Mouse (Mus musculus) lung, adult 2 months (tissue): Measurements from ENCODE around the gene Odc1.

ENCODE experiments used
- CTCF ChIP-seq: fragments of 200-500 bp; IDR thresholded peaks from 2 replicates; pipeline ENCODE4 v1.5.1; 2011; ENCODE audit warnings: mild to moderate bottlenecking, low read length, control low read depth; ENCODE audit not compliant: insufficient read depth
- POLR2A ChIP-seq: fragments of 200-500 bp; IDR thresholded peaks from 2 replicates; pipeline ENCODE4 v1.6.1; 2011; ENCODE audit warnings: low read depth, mild to moderate bottlenecking, control low read depth, low read length, borderline replicate concordance; ENCODE audit errors: extremely low read depth

GRCm38 (mm10) chr12:17566046-17566408 lies 21.4 kb downstream of the Odc1 start:
- no peak for TF ChIP-seq CTCF
- no peak for TF ChIP-seq POLR2A
